Mouse (Mus musculus): ENCODE data around the gene Fam84b.

DNA sequence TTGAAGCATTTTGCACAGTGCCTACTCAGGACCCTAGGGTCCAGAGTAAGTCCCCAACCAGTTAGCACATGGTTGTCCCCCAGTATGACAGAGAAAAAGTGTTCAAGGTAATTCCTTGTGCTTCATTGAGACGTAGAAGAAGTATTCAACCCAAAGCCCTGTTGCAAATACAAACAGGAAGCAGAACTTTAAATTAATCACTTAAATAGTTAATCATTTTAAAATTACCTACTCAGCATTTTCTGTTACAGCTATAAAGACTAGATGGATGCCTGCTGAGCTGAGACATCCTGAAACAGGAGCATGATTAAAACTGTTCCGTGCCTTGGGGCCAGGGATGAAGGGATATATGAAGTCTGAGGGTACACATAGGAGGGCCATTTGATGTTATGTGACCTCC lies 42.5 kb upstream of the Fam84b start:
- TF ChIP-seq POLR2AphosphoS2 (IDR thresholded peaks at IDR 0.05; ENCODE audit: insufficient read length, low read depth) (no peak), TCF3 (IDR thresholded peaks at IDR 0.05; ENCODE audit: insufficient read length, low read depth) (no peak), MAX (IDR thresholded peaks at IDR 0.05; ENCODE audit: low read depth) (no peak), E2F4 (IDR thresholded peaks at IDR 0.05; ENCODE audit: insufficient read depth) (no peak), POLR2A (IDR thresholded peaks at IDR 0.05; ENCODE audit: insufficient read length, low read depth) (no peak), USF1 (IDR thresholded peaks at IDR 0.05; ENCODE audit: low read depth) (no peak), TCF12 (IDR thresholded peaks at IDR 0.05; ENCODE audit: insufficient read depth, poor library complexity, severe bottlenecking) (no peak), SRF (IDR thresholded peaks at IDR 0.05; ENCODE audit: control insufficient read depth, insufficient read length, low read depth) (no peak), MYOD1 (IDR thresholded peaks at IDR 0.05; ENCODE audit: control insufficient read depth in 1 of 3, insufficient read length in 2 of 3, low read depth in 2 of 3) (no peak), MYOG (IDR thresholded peaks at IDR 0.05; ENCODE audit: control insufficient read depth in 1 of 3, insufficient read depth in 1 of 3, insufficient read length in 2 of 3, low read depth in 2 of 3) (no peak), CEBPB (IDR thresholded peaks at IDR 0.05; ENCODE audit: insufficient read depth, poor library complexity, severe bottlenecking) (no peak), REST (IDR thresholded peaks at IDR 0.05; ENCODE audit: insufficient read depth, insufficient read length) (no peak)

Measured in myocyte (in vitro differentiated cells).